Mouse (Mus musculus) olfactory bulb, adult 2 months (tissue): ENCODE results near the gene Clec16a. TPM values are rescaled to one million over a fixed set of nuclear protein-coding genes. Genes with fewer than 3 reads are reported as not detected.

Experiments used
- H3K27ac ChIP-seq: fragments of 200-500 bp; 2 replicates; pipeline ENCODE4 v1.5.1; 2012; ENCODE audit warnings: low read depth, low read length; ENCODE audit not compliant: insufficient read depth
- H3K4me1 ChIP-seq: fragments of 200-500 bp; 2 replicates; pipeline ENCODE4 v1.6.1; 2012; ENCODE audit warnings: low read length; ENCODE audit not compliant: control insufficient read depth, insufficient read depth
- H3K4me3 ChIP-seq: fragments of 200-500 bp; 2 replicates; pipeline ENCODE4 v1.5.1; 2012; ENCODE audit warnings: mild to moderate bottlenecking, low read depth, low read length, moderate library complexity; ENCODE audit not compliant: insufficient read depth
- CTCF ChIP-seq: fragments of 200-500 bp; IDR thresholded peaks from 2 replicates; pipeline ENCODE4 v1.5.1; 2012; ENCODE audit warnings: low read depth, mild to moderate bottlenecking, low read length, moderate library complexity; ENCODE audit not compliant: insufficient read depth
- POLR2A ChIP-seq: fragments of 200-500 bp; IDR thresholded peaks from 2 replicates; pipeline ENCODE4 v1.6.1; 2012; ENCODE audit warnings: mild to moderate bottlenecking, low read depth, low read length, moderate library complexity; ENCODE audit not compliant: insufficient read depth
- WGBS: fragments of 180-500 bp; shearing (Covaris S2); methylation state at CpG from one replicate; pipeline ENCODE4 v1.1.7; 2018; 5-methylcytosine and 5-hydroxymethylcytosine counted together
- polyA plus RNA-seq: library from polyadenylated mRNA; stranded (reverse); fragments of >200 nt; gene quantifications from 2 replicates; pipeline ENCODE4 v1.2.4, GENCODE M21; 2012; ENCODE audit warnings: low replicate concordance; ENCODE audit not compliant: missing spikeins, insufficient read depth, insufficient read length

Gene Clec16a
- polyA plus RNA-seq, 1 experiment = 285 TPM

GRCm38 (mm10) chr16:10762569-10763180 lies 217.5 kb downstream of the Clec16a start:
- no peak for TF ChIP-seq CTCF
- TF ChIP-seq POLR2A = no peak
- WGBS = 68% methylated on average over 5 of the region's 5 CpGs
- peaks cover 5% of the 10 kb centered on the region; the same call in 1 of the 2 replicates for H3K4me1 ChIP-seq
- no peak overlapping the region for H3K4me3 ChIP-seq
- no peak overlapping the region for H3K27ac ChIP-seq

DNA sequence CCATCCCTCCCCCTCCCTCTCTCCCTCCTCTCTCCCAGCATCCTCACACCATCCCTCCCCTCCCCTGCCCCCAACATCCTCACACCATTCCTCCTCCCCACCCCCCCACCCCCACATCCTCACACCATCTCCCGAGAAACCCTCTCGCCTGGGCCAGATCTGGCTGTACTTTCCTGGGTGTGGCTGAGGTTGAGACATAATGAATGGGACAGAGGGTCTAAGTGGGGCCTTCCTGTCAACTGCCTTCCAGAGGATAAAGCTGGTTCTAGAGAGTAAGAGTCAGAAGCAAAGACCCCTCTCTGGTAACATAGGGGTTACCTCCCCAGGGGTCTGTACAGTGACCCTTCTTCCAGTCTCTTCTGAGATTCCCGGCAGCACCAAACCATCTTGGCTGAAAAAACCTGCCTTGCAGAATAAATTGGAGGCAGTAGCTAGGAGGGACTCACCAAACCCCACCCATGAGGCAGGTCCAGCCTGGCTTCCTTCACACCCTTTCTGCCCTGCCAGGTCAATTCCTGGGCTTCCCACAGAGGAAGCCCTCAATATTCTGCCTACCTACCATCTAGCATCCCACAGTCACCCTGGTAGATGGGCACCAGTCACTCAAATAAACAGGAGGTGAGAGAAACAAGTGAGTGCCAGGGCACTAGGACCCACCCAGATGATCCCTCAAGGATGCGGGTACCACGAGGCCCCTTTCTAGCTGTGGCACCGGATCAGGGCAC lies 218.6 kb downstream of the Clec16a start:
- no peak for TF ChIP-seq POLR2A
- no peak for TF ChIP-seq CTCF

DNA sequence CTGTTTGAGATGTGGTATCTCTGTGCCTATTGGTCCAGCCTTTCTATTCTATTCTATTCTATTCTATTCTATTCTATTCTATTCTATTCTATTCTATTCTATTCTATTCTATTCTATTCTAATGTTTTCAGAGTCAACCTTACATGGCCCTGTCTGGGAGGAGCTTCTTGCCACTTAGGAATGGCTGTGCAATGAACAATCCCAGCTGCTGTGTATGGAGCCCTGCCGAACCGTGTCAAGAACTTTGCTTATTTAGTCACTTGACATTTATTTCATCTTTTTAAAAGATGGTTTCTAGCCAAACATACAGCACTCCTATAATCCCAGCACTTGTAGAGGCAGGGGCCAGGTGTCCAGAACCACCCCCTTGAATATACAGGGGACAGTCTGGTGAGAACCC lies 219.2 kb downstream of the Clec16a start:
- 63% methylated on average over 2 of the region's 2 CpGs for WGBS
- no peak overlapping the region for H3K27ac ChIP-seq
- H3K4me1 ChIP-seq = peaks cover 5% of the 10 kb centered on the region; the same call in 1 of the 2 replicates
- no peak overlapping the region for H3K4me3 ChIP-seq
- TF ChIP-seq POLR2A = no peak
- TF ChIP-seq CTCF = no peak

More for the DNA sequence above, 218.6 kb downstream of the Clec16a start:
- Histone ChIP-seq H3K4me3 (no peak overlapping the region), H3K27ac (no peak overlapping the region), H3K4me1 (peaks cover 5% of the 10 kb centered on the region; the same call in 1 of the 2 replicates)
- 76% methylated on average over 6 of the region's 6 CpGs for WGBS

DNA sequence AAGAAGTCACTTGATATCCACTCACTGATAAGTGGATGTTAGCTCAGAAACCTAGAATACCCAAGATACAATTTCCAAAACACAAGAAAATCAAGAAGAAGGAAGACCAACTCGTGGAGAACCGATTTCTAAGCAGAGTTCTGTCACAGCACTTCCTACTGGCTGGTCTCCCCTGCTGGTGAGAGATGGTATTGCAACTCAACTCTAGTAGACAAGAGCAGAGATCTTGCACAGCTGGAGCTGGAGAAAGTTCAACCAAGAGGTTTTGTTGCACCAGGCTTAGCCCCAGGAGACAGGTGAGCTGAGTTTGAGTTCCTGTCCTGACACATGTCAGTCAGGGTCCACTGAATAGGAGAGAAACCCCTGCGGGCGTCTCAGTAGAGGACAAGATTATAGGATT lies 222.0 kb downstream of the Clec16a start:
- TF ChIP-seq POLR2A = no peak
- Histone ChIP-seq H3K4me3 (no peak overlapping the region), H3K27ac (no peak overlapping the region), H3K4me1 (peaks cover 7% of the 10 kb centered on the region)
- WGBS = 31% methylated on average over 4 of the region's 4 CpGs

DNA sequence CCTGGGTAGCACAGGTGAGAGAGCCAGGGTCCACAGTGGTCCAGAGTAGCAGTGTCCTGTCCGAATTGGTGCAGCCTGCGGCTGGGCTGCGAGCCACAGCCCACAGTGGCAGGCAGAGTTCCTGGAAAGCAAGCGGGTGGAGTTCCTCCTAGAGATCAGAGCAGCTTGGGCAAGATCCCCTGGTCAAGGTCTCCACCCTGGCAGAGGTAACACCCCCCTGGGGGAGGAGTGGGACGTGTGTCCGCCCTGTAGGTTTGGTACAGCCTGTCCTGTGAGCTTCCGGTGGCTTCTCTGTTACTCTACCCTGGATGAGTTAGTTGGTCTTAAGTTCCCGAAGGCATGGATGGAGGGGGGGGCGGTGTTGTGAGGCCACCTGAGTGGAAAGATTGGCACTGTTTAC lies 223.7 kb downstream of the Clec16a start:
- TF ChIP-seq CTCF = no peak
- TF ChIP-seq POLR2A = no peak
- WGBS = 76% methylated on average over 9 of the region's 9 CpGs
- no peak overlapping the region for H3K27ac ChIP-seq
- H3K4me1 ChIP-seq = peaks cover 7% of the 10 kb centered on the region
- no peak overlapping the region for H3K4me3 ChIP-seq

DNA sequence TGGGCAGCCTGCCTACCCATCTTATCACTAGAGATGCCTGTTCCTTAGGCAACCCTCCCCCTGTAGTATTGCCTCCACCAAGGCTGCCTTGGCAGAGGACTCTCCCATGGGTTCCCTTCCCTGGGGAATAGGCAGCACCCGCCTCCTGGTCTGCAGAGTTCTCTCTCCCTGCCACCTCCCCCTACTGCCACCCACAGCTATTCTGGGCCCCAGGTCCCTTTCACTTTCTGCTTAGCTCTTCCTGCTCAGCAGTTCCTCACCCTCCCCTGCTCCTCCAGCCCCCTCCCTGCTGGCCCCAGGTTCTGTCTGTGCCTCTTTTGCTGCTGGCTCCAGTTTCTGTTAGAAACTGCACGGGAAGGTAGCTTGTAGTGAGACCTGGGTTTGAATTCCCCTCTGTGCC lies 224.5 kb downstream of the Clec16a start:
- Histone ChIP-seq H3K27ac (no peak overlapping the region), H3K4me1 (peaks cover 7% of the 10 kb centered on the region), H3K4me3 (no peak overlapping the region)
- TF ChIP-seq CTCF (no peak), POLR2A (no peak)
- WGBS = 49% methylated on average over 2 of the region's 2 CpGs

DNA sequence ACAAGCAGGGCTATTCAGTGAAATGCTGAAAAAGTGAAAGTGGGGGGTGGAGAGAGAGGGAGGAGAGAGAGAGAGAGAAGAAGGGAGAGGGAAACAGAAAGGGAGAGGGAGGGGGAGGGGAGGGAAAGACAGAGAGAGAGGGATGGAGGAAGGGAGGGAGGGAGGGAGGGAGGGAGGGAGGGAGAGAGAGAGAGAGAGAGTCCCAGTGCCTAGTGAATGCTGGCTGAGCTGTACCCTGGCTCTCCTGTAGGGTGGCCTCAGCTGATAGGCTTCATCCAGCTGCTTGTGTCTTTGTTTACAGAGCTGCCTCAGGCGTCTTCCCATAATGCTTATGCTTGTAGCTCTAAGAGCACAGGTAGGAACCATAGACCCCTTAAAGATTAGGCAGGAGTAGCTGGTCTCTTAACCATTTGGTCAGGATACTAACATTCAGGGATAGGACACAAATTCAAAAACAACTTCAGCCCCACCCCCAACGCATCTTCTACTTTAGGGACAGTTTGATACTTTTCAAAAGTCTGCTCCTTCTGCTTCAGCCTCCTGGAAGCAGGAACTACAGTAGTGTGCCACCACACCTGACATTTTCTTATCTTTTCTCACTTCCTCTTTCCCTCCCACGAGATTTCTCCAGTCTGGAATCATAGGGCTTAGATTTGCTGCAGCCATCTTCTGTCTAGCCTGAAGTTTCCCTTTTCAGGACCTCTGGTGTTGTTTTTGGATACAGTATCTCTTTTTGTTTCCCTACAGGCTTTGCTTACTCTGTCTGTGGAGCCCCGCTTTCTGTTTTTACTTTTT lies 225.6 kb downstream of the Clec16a start:
- Histone ChIP-seq H3K4me3 (no peak overlapping the region), H3K27ac (no peak overlapping the region), H3K4me1 (peaks cover 7% of the 10 kb centered on the region)
- 60% methylated on average over 4 of the region's 4 CpGs for WGBS
- TF ChIP-seq CTCF = no peak
- TF ChIP-seq POLR2A = no peak

GRCm38 (mm10) chr16:10771769-10772510 lies 226.8 kb downstream of the Clec16a start:
- 87% methylated on average over 19 of the region's 19 CpGs for WGBS
- TF ChIP-seq POLR2A (no peak), CTCF (no peak)
- Histone ChIP-seq H3K4me1 (peaks cover 7% of the 10 kb centered on the region), H3K4me3 (no peak overlapping the region), H3K27ac (no peak overlapping the region)
